Mouse (Mus musculus) liver, embryonic 15.5 days (tissue): Measurements from ENCODE around the gene Cgref1. TPM values are rescaled to one million over a fixed set of nuclear protein-coding genes. Genes with fewer than 3 reads are reported as not detected.
A peak's percentile ranks its signal among the peaks of the same experiment; 100 is the strongest.

Experiments
- ATAC-seq: fragments of 200-750 bp; cut with Nextera tagmentation; 2 replicates; pipeline ENCODE4 v1.8.0; 2017; ENCODE audit warnings: moderate number of reproducible peaks, mild to moderate bottlenecking, moderate library complexity; ENCODE audit not compliant: insufficient read depth
- H3K27ac ChIP-seq: fragments of 300-500 bp; sonication (generic); replicated peaks from 2 replicates; pipeline ENCODE4 v1.5.1; 2015; ENCODE audit warnings: mild to moderate bottlenecking, inconsistent platforms
- H3K27me3 ChIP-seq: fragments of 300-500 bp; sonication (generic); 2 replicates; pipeline ENCODE4 v1.6.1; 2015; ENCODE audit warnings: mild to moderate bottlenecking, inconsistent platforms
- H3K36me3 ChIP-seq: fragments of 300-500 bp; sonication (generic); replicated peaks from 2 replicates; pipeline ENCODE4 v1.6.1; 2015; ENCODE audit warnings: moderate library complexity, mild to moderate bottlenecking, inconsistent platforms
- H3K4me1 ChIP-seq: fragments of 300-500 bp; sonication (generic); replicated peaks from 2 replicates; pipeline ENCODE4 v1.6.1; 2015; ENCODE audit warnings: inconsistent platforms
- H3K4me2 ChIP-seq: fragments of 300-500 bp; sonication (generic); 2 replicates; pipeline ENCODE4 v1.6.1; 2015; ENCODE audit warnings: moderate library complexity, mild to moderate bottlenecking, inconsistent platforms
- H3K4me3 ChIP-seq: fragments of 300-500 bp; sonication (generic); replicated peaks from 2 replicates; pipeline ENCODE4 v1.5.1; 2015; ENCODE audit warnings: mild to moderate bottlenecking, inconsistent platforms
- H3K9ac ChIP-seq: fragments of 300-500 bp; sonication (generic); 2 replicates; pipeline ENCODE4 v1.6.1; 2015; ENCODE audit warnings: moderate library complexity, mild to moderate bottlenecking, inconsistent platforms
- H3K9me3 ChIP-seq: fragments of 300-500 bp; sonication (generic); replicated peaks from 2 replicates; pipeline ENCODE4 v1.6.1; 2016; ENCODE audit warnings: inconsistent platforms
- WGBS: fragments of 180-500 bp; shearing (Covaris S2); methylation state at CpG from one replicate; pipeline ENCODE4 v1.1.7; 2015; ENCODE audit warnings: mixed read lengths; ENCODE audit not compliant: insufficient replicate concordance; 5-methylcytosine and 5-hydroxymethylcytosine counted together
- polyA plus RNA-seq: library from polyadenylated mRNA; unstranded; fragments of >200 nt; fragmentation: Nextera tagmentation; extraction: Ambion mirVana; gene quantifications from 2 replicates; pipeline ENCODE4 v1.2.1, GENCODE M21; 2015

The Cgref1 gene
- polyA plus RNA-seq, 1 experiment from 2014 or later = 4.0 TPM

DNA sequence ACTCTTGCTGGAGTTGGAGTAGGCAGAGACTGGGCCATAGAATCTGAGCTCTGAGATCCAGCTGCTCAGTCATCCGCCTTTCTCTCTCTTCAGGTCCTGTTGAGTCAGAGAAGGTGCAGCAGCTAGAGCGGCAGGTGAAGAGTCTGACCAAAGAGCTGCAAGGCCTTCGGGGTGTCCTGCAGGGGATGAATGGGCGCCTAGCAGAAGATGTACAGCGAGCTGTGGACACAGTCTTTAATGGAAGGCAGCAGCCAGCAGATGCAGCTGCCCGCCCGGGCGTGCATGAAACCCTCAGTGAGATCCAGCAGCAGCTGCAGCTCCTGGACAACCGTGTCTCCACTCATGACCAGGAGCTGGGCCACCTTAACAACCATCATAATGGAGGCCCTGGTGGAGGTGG, 28.6 kb downstream of the Cgref1 start:
- ATAC-seq = no peak
- Histone ChIP-seq H3K36me3 (peaks cover 29% of the 10 kb centered on the region), H3K27ac (peak overlapping the region; percentile 77), H3K4me3 (no peak overlapping the region), H3K27me3 (no peaks in the 10 kb centered on the region), H3K9ac (no peak overlapping the region), H3K9me3 (no peaks in the 10 kb centered on the region), H3K4me2 (no peak overlapping the region), H3K4me1 (peaks cover 83% of the 10 kb centered on the region)
- 77% methylated on average over 9 of the region's 9 CpGs for WGBS

DNA sequence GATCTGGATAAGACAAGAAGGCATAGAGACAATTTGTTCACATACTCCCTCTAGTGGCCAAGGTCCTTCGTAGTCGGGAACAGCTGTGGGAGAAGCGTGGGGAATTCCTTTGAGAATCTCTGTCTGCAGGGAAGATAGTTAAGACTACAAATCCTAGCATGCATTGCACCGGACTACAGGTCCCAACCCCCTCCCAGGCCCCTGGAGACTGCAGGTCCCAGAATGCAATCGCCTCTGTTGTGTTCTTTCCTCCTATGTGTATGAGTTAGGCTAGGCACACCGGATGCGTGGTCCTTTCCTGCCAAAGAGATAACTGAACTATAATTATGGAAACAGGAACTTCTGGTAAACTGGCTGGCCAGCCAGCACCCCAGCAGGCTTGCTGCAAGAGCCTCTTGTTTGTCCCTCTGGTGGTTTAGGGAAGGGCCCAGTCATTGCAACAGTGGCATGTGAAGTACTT, 29.4 kb downstream of the Cgref1 start:
- H3K4me3 ChIP-seq = peak overlapping the region; percentile 45; the same call in 1 of the 2 replicates

DNA sequence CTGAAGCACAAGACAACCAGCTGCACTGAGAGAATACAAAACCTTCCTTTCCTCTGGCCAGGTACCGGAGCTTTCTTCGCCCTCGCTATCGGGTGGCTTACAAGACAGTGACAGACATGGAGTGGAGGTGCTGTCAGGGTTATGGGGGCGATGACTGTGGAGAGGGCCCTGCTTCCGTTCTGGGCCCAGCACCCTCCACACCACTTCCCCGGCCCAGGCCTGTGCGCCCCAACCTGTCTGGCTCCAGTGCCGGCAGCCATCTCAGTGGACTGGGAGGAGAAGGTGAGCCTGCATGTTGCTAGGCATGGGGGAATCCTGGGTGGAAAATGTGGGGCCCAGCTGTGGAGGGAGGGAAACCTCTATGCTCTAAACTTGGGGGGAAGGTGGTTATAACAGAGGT, 29.9 kb downstream of the Cgref1 start:
- Histone ChIP-seq H3K27me3 (no peaks in the 10 kb centered on the region), H3K9me3 (no peaks in the 10 kb centered on the region), H3K4me1 (peaks cover 81% of the 10 kb centered on the region), H3K4me3 (peak overlapping the region; percentile 45), H3K27ac (peak overlapping the region; percentile 77), H3K4me2 (peak overlapping the region; percentile 65), H3K36me3 (peaks cover 29% of the 10 kb centered on the region), H3K9ac (peak overlapping the region; percentile 52)
- WGBS = 21% methylated on average over 9 of the region's 9 CpGs
- ATAC-seq = no peak; the same call in 1 of the 2 replicates

More for the DNA sequence above, 29.4 kb downstream of the Cgref1 start:
- WGBS = 3% methylated on average over 7 of the region's 7 CpGs
- Histone ChIP-seq H3K36me3 (peaks cover 29% of the 10 kb centered on the region), H3K27ac (peak overlapping the region; percentile 77), H3K9me3 (no peaks in the 10 kb centered on the region), H3K9ac (peak overlapping the region; percentile 52; the same call in 1 of the 2 replicates), H3K27me3 (no peaks in the 10 kb centered on the region), H3K4me2 (peak overlapping the region; percentile 65), H3K4me1 (peaks cover 81% of the 10 kb centered on the region)
- ATAC-seq = peak; percentile 47

DNA sequence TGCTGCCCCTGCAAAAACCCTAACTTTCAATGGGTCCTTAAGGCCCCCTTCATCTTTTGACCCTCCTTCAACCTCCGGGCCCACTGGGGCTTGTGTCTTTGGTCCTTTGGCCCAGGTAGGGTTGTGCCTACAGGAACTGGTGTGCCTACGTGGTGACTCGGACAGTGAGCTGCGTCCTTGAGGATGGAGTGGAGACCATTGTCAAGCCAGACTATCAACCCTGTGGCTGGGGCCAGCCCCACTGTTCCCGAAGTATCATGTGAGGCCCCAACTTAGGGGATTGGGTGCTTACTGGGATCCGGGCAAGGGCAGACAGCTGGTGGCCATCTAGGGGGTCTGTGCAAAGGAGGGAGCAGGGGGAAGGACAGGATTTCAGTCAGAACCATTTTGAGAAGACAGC, 30.5 kb downstream of the Cgref1 start:
- H3K9ac ChIP-seq = peak overlapping the region; percentile 31
- WGBS = 26% methylated on average over 6 of the region's 6 CpGs
- peaks cover 84% of the 10 kb centered on the region for H3K4me1 ChIP-seq
- H3K36me3 ChIP-seq = peaks cover 28% of the 10 kb centered on the region
- H3K9me3 ChIP-seq = no peaks in the 10 kb centered on the region
- H3K27me3 ChIP-seq = no peaks in the 10 kb centered on the region
- peak overlapping the region; percentile 77 for H3K27ac ChIP-seq
- H3K4me3 ChIP-seq = peak overlapping the region; percentile 45
- no peak for ATAC-seq
- H3K4me2 ChIP-seq = peak overlapping the region; percentile 65

DNA sequence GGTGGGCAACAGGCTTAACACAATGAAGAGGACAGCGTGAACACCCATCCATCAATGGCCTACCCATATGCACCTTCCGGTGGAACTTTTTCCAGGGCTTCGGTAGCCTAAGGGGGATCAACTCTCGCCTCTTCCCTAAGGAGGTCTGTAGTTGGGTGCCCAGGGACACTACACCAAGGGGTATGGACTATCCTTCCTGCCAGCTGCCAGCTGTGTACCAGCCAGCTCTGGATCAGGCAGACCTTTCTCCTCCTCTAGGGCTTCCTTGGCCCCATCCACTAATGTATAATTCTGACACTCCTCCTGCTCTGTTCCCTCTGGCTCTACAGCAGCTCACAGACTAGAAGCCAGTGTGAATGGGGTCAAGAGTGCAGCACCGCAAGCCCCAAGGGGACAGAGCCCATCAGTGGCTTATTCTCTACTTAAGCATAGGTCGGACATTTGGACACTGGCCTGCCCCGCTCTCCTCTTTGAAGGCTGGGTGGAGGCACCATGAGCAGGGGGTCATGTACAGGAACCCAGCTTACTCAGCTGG, 31.2 kb downstream of the Cgref1 start:
- peak overlapping the region; percentile 45 for H3K4me3 ChIP-seq
- no peaks in the 10 kb centered on the region for H3K27me3 ChIP-seq
- no peaks in the 10 kb centered on the region for H3K9me3 ChIP-seq
- H3K36me3 ChIP-seq = peaks cover 24% of the 10 kb centered on the region
- peak overlapping the region; percentile 65 for H3K4me2 ChIP-seq
- peaks cover 89% of the 10 kb centered on the region for H3K4me1 ChIP-seq
- H3K27ac ChIP-seq = peak overlapping the region; percentile 77
- H3K9ac ChIP-seq = peak overlapping the region; percentile 31
- WGBS = 29% methylated on average over 7 of the region's 7 CpGs
- ATAC-seq = no peak

DNA sequence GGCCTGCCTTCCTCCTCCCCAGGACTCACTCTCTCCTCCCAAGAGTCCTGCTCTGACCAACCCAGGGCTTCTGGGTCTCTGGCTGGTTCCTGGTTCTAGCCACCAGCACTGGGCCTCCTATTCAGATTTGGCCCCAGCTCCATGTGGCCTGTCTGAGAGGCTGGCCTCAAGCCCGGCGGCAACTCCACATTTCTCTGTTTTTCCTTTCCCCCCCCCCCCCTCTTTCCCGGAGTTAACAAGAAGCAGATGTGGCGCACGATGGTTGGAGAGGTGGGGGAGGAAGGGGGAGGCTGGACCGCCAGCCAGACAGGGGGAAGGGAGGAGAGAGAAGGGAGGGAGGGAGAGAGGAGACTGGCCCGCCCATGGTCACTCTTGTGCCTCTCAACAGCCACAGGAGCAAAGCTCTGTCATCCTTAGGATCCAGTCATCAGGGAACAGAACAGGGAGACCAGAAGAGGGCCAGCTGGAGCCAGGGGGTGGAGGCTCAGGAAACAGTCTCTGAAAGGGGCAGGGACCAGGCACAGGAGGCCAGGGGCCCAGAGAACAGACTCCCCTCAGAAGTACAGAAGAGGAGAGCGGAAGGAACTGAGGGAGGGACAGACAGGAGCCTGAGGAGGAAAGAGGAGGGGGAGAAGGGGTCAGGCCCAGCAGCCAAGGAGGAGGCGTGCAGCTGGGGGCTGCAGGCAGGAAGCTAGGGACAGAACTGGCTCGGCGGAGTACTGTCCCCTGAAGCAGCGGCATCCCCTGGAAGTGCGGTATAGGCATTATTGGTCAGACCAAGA, 32.1 kb downstream of the Cgref1 start, which contains the start of gene Emilin1:
Emilin1 (plus strand) TSS at position 343 of the 782 bp plus-strand sequence.
- Histone ChIP-seq H3K36me3 (peaks cover 15% of the 10 kb centered on the region), H3K27me3 (no peaks in the 10 kb centered on the region), H3K9ac (peak within 1 kb of the TSS; percentile 31), H3K4me1 (peaks cover 90% of the 10 kb centered on the region), H3K9me3 (no peaks in the 10 kb centered on the region), H3K4me2 (peak within 1 kb of the TSS; percentile 65), H3K27ac (peak within 1 kb of the TSS; percentile 77), H3K4me3 (peak within 1 kb of the TSS; percentile 45)
- peak; percentile 41 for ATAC-seq
- WGBS = 25% methylated on average over 13 of the region's 13 CpGs

DNA sequence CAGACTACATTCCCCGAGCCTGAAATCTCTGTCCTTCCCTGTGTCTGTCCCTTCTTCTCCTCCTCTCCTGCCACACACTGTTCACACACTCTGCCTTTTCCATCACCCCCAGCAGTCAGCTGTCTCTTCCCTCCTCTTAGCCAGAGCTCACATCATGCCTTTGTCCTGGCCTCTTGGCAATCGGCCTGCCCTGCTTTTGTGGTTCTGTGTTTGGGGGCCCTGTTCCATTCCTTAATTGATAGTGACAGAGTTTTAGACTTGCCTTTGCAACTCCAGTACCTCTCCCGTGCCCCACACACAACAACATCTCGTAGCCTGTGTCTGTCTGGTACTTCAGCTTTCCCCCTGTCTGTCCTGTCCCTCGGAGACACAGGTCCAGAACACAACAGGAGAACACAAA, 33.2 kb downstream of the Cgref1 start:
- ATAC-seq = no peak
- no peaks in the 10 kb centered on the region for H3K9me3 ChIP-seq
- WGBS = 45% methylated on average over 5 of the region's 5 CpGs
- no peak overlapping the region for H3K9ac ChIP-seq
- peaks cover 88% of the 10 kb centered on the region for H3K4me1 ChIP-seq
- H3K4me3 ChIP-seq = no peak overlapping the region
- no peaks in the 10 kb centered on the region for H3K27me3 ChIP-seq
- no peak overlapping the region for H3K4me2 ChIP-seq
- peak overlapping the region; percentile 77 for H3K27ac ChIP-seq
- H3K36me3 ChIP-seq = peaks cover 5% of the 10 kb centered on the region; the same call in 1 of the 2 replicates

DNA sequence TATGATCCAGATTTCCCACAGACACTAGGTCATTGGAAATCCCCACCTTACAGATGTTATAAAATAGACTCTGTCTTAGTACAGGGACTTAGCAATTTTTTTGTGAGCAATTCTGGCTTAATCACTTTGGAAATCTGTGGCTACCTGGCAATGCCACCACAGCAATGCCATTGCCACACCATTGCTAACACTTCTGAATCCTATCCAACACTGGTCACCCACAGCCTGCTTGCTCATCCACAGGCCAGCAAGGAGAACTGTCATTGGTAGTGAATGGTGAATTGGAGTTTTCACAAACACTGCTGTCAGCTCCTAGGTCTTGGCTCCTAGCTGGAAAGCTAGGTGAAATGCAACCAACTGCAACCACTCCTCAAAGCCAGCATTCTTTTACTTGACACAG, 34.9 kb downstream of the Cgref1 start:
- peak overlapping the region; percentile 51 for H3K27ac ChIP-seq
- ATAC-seq = no peak
- peaks cover 84% of the 10 kb centered on the region for H3K4me1 ChIP-seq

DNA sequence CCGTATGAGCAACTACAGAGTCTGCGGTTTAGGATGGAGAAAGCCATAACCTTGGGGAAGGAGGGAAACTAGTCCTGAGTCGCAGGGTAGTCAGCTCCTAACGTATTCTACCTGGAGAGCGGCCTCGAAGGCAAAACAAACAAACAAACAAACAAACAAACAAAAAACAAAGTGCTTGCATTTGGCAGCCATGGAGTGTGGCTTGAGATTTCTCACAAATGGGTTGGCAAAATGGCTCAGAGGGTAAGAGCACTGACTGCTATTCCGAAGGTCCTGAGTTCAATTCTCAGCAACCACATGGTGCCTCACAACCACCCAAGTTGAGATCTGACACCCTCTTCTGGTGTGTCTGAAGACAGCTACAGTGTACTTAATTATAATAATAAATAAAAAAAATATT, 35.5 kb downstream of the Cgref1 start:
- Histone ChIP-seq H3K9me3 (no peaks in the 10 kb centered on the region), H3K36me3 (peaks cover 15% of the 10 kb centered on the region), H3K27me3 (no peaks in the 10 kb centered on the region), H3K9ac (no peak overlapping the region), H3K4me2 (no peak overlapping the region; the same call in 1 of the 2 replicates), H3K27ac (peak overlapping the region; percentile 93), H3K4me3 (no peak overlapping the region), H3K4me1 (peaks cover 84% of the 10 kb centered on the region)
- no peak for ATAC-seq
- 72% methylated on average over 7 of the region's 7 CpGs for WGBS

More for the DNA sequence above, 34.9 kb downstream of the Cgref1 start:
- Histone ChIP-seq H3K4me2 (no peak overlapping the region), H3K9me3 (no peaks in the 10 kb centered on the region), H3K27me3 (no peaks in the 10 kb centered on the region), H3K9ac (no peak overlapping the region), H3K4me3 (no peak overlapping the region), H3K36me3 (peaks cover 8% of the 10 kb centered on the region)

DNA sequence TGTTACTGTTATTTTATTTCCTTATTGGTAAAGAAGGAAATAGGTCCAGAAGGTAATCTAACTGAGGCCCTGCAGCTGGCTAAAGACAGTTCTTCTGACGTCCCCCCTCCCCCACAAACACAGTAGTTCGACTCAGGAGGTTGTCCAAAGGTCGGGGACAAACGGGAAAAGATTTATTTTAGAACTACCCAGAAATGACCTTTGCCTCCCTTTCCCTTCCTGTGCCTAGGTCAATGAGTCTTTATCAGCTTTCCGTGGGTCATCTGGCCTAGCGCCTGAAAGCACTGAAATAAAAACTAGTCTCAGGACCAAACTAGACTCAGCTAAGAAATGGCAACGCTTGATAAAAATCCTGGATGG, 36.1 kb downstream of the Cgref1 start:
- peak overlapping the region; percentile 93 for H3K27ac ChIP-seq
- no peak overlapping the region for H3K9ac ChIP-seq
- no peak for ATAC-seq
- H3K4me1 ChIP-seq = peaks cover 84% of the 10 kb centered on the region
- no peaks in the 10 kb centered on the region for H3K27me3 ChIP-seq
- H3K9me3 ChIP-seq = no peaks in the 10 kb centered on the region
- peak overlapping the region; percentile 97; the same call in 1 of the 2 replicates for H3K4me2 ChIP-seq
- WGBS = 31% methylated on average over 7 of the region's 7 CpGs
- H3K4me3 ChIP-seq = no peak overlapping the region
- peaks cover 20% of the 10 kb centered on the region for H3K36me3 ChIP-seq

DNA sequence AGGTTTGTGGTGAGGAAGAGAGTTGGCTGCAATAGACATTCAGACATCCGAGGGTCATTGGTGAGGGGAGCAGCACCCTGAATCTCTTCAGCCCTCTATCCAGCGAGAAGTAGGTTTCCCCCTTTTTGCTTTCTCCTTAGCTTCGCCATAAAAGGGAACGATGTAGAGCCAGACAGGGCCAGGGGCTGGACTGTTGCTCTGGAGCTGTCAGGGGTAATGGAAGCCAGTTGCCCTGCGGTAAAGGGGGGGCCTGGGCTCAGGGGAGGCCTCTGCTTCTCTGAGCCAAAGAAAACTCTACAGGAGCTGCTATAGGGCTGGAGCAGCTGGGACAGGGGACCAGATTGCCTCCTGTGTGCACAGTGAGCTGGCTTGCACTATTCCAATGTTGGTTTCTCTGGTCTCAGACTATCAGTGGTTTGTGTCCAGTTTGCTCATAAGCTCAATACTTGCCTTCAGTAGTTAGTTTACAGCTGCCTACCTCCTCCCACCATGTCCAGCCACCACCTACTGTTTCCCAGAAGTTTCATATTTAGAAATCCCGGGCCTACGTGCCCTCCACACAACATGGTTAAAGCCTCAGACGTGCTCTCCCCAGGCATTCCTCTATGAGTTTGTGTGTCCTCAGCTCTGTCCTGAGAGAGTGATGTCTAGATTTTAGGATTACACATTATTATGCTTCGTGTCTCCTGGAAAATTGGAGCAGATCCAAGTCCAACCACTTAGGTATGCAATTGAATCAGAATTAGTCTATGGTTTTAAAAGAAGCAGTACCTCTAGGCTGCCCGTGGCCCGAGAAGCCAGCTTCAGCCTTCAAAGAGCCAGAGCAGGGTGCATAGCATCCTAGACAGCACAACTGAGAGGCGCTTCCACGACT, 36.7 kb downstream of the Cgref1 start:
- H3K27me3 ChIP-seq = no peaks in the 10 kb centered on the region
- H3K36me3 ChIP-seq = peaks cover 27% of the 10 kb centered on the region
- no peaks in the 10 kb centered on the region for H3K9me3 ChIP-seq
- WGBS = 47% methylated on average over 13 of the region's 13 CpGs
- H3K9ac ChIP-seq = peak overlapping the region; percentile 79
- H3K4me3 ChIP-seq = peak overlapping the region; percentile 81
- H3K4me1 ChIP-seq = peaks cover 82% of the 10 kb centered on the region
- H3K4me2 ChIP-seq = peak overlapping the region; percentile 97
- peak overlapping the region; percentile 93 for H3K27ac ChIP-seq
- ATAC-seq = no peak
